Mouse (Mus musculus): ENCODE results near the gene Lamp2. TPM values are rescaled to one million over a fixed set of nuclear protein-coding genes. Genes with fewer than 3 reads are reported as not detected.

Lamp2 gene
- polyA plus RNA-seq, 1 experiment from 2014 or later, result 185 TPM

GRCm38 (mm10) chrX:38463160-38463559 is 6.9 kb upstream of the Lamp2 start:
- ATAC-seq (ENCODE audit: low read depth) (no peak), DNase-seq (ENCODE audit: low spot score) (no peak)
- no peaks in the 10 kb centered on the region for H3K27me3 ChIP-seq (replicated peaks; ENCODE audit: control insufficient read depth, insufficient read depth, low read length)
- no peaks in the 10 kb centered on the region for H3K9me3 ChIP-seq (ENCODE audit: control insufficient read depth, low read length)
- H3K4me3 ChIP-seq (ENCODE audit: low read depth, low read length), result no peak overlapping the region
- H3K36me3 ChIP-seq (ENCODE audit: control insufficient read depth, insufficient read depth, low read length), result no peaks in the 10 kb centered on the region
- H3K9ac ChIP-seq (ENCODE audit: low read depth, low read length), result no peak overlapping the region
- H3K27ac ChIP-seq (replicated peaks; ENCODE audit: low read depth, low read length), result no peak overlapping the region
- no peaks in the 10 kb centered on the region for H3K4me1 ChIP-seq (ENCODE audit: control insufficient read depth, insufficient read depth, low read length)
- 92% methylated on average over 2 of the region's 2 CpGs for WGBS
- H3K4me2 ChIP-seq (ENCODE audit: low read depth, low read length), result no peak overlapping the region

GRCm38 (mm10) chrX:38462101-38462500 is 5.8 kb upstream of the Lamp2 start:
- no peak overlapping the region for H3K4me2 ChIP-seq (ENCODE audit: low read depth, low read length)

GRCm38 (mm10) chrX:38460887-38461286 is 4.6 kb upstream of the Lamp2 start:
- Histone ChIP-seq H3K36me3 (ENCODE audit: control insufficient read depth, insufficient read depth, low read length) (no peaks in the 10 kb centered on the region), H3K9ac (ENCODE audit: low read depth, low read length) (no peak overlapping the region), H3K4me2 (ENCODE audit: low read depth, low read length) (no peak overlapping the region), H3K27ac (replicated peaks; ENCODE audit: low read depth, low read length) (no peak overlapping the region), H3K27me3 (replicated peaks; ENCODE audit: control insufficient read depth, insufficient read depth, low read length) (no peaks in the 10 kb centered on the region), H3K9me3 (ENCODE audit: control insufficient read depth, low read length) (no peaks in the 10 kb centered on the region), H3K4me1 (ENCODE audit: control insufficient read depth, insufficient read depth, low read length) (no peaks in the 10 kb centered on the region), H3K4me3 (ENCODE audit: low read depth, low read length) (no peak overlapping the region)
- 54% methylated on average over 3 of the region's 3 CpGs for WGBS
- ATAC-seq (ENCODE audit: low read depth) (no peak), DNase-seq (ENCODE audit: low spot score) (no peak)

More at GRCm38 (mm10) chrX:38462101-38462500, 5.8 kb upstream of the Lamp2 start:
- no peak overlapping the region for H3K27ac ChIP-seq (replicated peaks; ENCODE audit: low read depth, low read length)
- no peak overlapping the region for H3K4me3 ChIP-seq (ENCODE audit: low read depth, low read length)
- no peaks in the 10 kb centered on the region for H3K9me3 ChIP-seq (ENCODE audit: control insufficient read depth, low read length)
- no peak overlapping the region for H3K9ac ChIP-seq (ENCODE audit: low read depth, low read length)
- H3K4me1 ChIP-seq (ENCODE audit: control insufficient read depth, insufficient read depth, low read length), result no peaks in the 10 kb centered on the region
- DNase-seq (ENCODE audit: low spot score), result no peak
- no peaks in the 10 kb centered on the region for H3K36me3 ChIP-seq (ENCODE audit: control insufficient read depth, insufficient read depth, low read length)
- ATAC-seq (ENCODE audit: low read depth), result no peak
- 86% methylated on average over 5 of the region's 5 CpGs for WGBS
- no peaks in the 10 kb centered on the region for H3K27me3 ChIP-seq (replicated peaks; ENCODE audit: control insufficient read depth, insufficient read depth, low read length)

- H3K4me2 ChIP-seq (ENCODE audit: low read depth, low read length), result no peak overlapping the region
- DNase-seq (ENCODE audit: low spot score) (no peak), ATAC-seq (ENCODE audit: low read depth) (no peak)
- no peaks in the 10 kb centered on the region for H3K36me3 ChIP-seq (ENCODE audit: control insufficient read depth, insufficient read depth, low read length)
- 78% methylated on average over 8 of the region's 8 CpGs for WGBS
- no peaks in the 10 kb centered on the region for H3K27me3 ChIP-seq (replicated peaks; ENCODE audit: control insufficient read depth, insufficient read depth, low read length)
- H3K4me3 ChIP-seq (ENCODE audit: low read depth, low read length), result no peak overlapping the region
- no peaks in the 10 kb centered on the region for H3K4me1 ChIP-seq (ENCODE audit: control insufficient read depth, insufficient read depth, low read length)
- no peak overlapping the region for H3K9ac ChIP-seq (ENCODE audit: low read depth, low read length)
- no peaks in the 10 kb centered on the region for H3K9me3 ChIP-seq (ENCODE audit: control insufficient read depth, low read length)
- no peak overlapping the region for H3K27ac ChIP-seq (replicated peaks; ENCODE audit: low read depth, low read length)
These were observed 2.8 kb upstream of the Lamp2 start for GRCm38 (mm10) chrX:38459076-38459475.

- no peak overlapping the region for H3K27ac ChIP-seq (replicated peaks; ENCODE audit: low read depth, low read length)
- no peaks in the 10 kb centered on the region for H3K27me3 ChIP-seq (replicated peaks; ENCODE audit: control insufficient read depth, insufficient read depth, low read length)
- WGBS, result 29% methylated on average over 3 of the region's 3 CpGs
- H3K4me1 ChIP-seq (ENCODE audit: control insufficient read depth, insufficient read depth, low read length), result no peaks in the 10 kb centered on the region
- no peaks in the 10 kb centered on the region for H3K9me3 ChIP-seq (ENCODE audit: control insufficient read depth, low read length)
- no peak overlapping the region for H3K9ac ChIP-seq (ENCODE audit: low read depth, low read length)
- ATAC-seq (ENCODE audit: low read depth) (no peak), DNase-seq (ENCODE audit: low spot score) (no peak)
- no peak overlapping the region for H3K4me3 ChIP-seq (ENCODE audit: low read depth, low read length)
- no peak overlapping the region for H3K4me2 ChIP-seq (ENCODE audit: low read depth, low read length)
- 0 out of 2 replicates have a peak, but pooled peaks cover 6% of the 10 kb centered on the region for H3K36me3 ChIP-seq (ENCODE audit: control insufficient read depth, insufficient read depth, low read length)
These were observed 367 bp upstream of the Lamp2 start for GRCm38 (mm10) chrX:38456635-38457006.

- H3K36me3 ChIP-seq (ENCODE audit: control insufficient read depth, insufficient read depth, low read length), result peaks cover 16% of the 10 kb centered on the region
- DNase-seq (ENCODE audit: low spot score) (no peak), ATAC-seq (ENCODE audit: low read depth) (no peak)
- peak overlapping the region; percentile 57 for H3K4me3 ChIP-seq (ENCODE audit: low read depth, low read length)
- no peaks in the 10 kb centered on the region for H3K4me1 ChIP-seq (ENCODE audit: control insufficient read depth, insufficient read depth, low read length)
- H3K27ac ChIP-seq (replicated peaks; ENCODE audit: low read depth, low read length), result peak overlapping the region; percentile 80
- no peaks in the 10 kb centered on the region for H3K27me3 ChIP-seq (replicated peaks; ENCODE audit: control insufficient read depth, insufficient read depth, low read length)
- peak overlapping the region; percentile 79 for H3K9ac ChIP-seq (ENCODE audit: low read depth, low read length)
- no peaks in the 10 kb centered on the region for H3K9me3 ChIP-seq (ENCODE audit: control insufficient read depth, low read length)
- H3K4me2 ChIP-seq (ENCODE audit: low read depth, low read length), result peak overlapping the region; percentile 59
- 25% methylated on average over 7 of the region's 7 CpGs for WGBS
These were observed 780 bp downstream of the Lamp2 start for GRCm38 (mm10) chrX:38455474-38455873.

GRCm38 (mm10) chrX:38454900-38455299 is 1.4 kb downstream of the Lamp2 start:
- peak overlapping the region; percentile 57 for H3K4me3 ChIP-seq (ENCODE audit: low read depth, low read length)
- DNase-seq (ENCODE audit: low spot score) (no peak), ATAC-seq (ENCODE audit: low read depth) (no peak)

GRCm38 (mm10) chrX:38453924-38454323 is 2.3 kb downstream of the Lamp2 start:
- ATAC-seq (ENCODE audit: low read depth) (no peak), DNase-seq (ENCODE audit: low spot score) (no peak)
- H3K27me3 ChIP-seq (replicated peaks; ENCODE audit: control insufficient read depth, insufficient read depth, low read length), result no peaks in the 10 kb centered on the region
- no peak overlapping the region for H3K9ac ChIP-seq (ENCODE audit: low read depth, low read length)
- peaks cover 29% of the 10 kb centered on the region for H3K36me3 ChIP-seq (ENCODE audit: control insufficient read depth, insufficient read depth, low read length)
- no peaks in the 10 kb centered on the region for H3K4me1 ChIP-seq (ENCODE audit: control insufficient read depth, insufficient read depth, low read length)
- 87% methylated on average over 5 of the region's 5 CpGs for WGBS
- H3K9me3 ChIP-seq (ENCODE audit: control insufficient read depth, low read length), result no peaks in the 10 kb centered on the region
- no peak overlapping the region for H3K27ac ChIP-seq (replicated peaks; ENCODE audit: low read depth, low read length)
- H3K4me3 ChIP-seq (ENCODE audit: low read depth, low read length), result no peak overlapping the region
- no peak overlapping the region for H3K4me2 ChIP-seq (ENCODE audit: low read depth, low read length)

More at GRCm38 (mm10) chrX:38454900-38455299, 1.4 kb downstream of the Lamp2 start:
- Histone ChIP-seq H3K4me2 (ENCODE audit: low read depth, low read length) (peak overlapping the region; percentile 59), H3K4me1 (ENCODE audit: control insufficient read depth, insufficient read depth, low read length) (no peaks in the 10 kb centered on the region), H3K36me3 (ENCODE audit: control insufficient read depth, insufficient read depth, low read length) (peaks cover 21% of the 10 kb centered on the region), H3K27ac (replicated peaks; ENCODE audit: low read depth, low read length) (no peak overlapping the region), H3K9ac (ENCODE audit: low read depth, low read length) (peak overlapping the region; percentile 79), H3K9me3 (ENCODE audit: control insufficient read depth, low read length) (no peaks in the 10 kb centered on the region), H3K27me3 (replicated peaks; ENCODE audit: control insufficient read depth, insufficient read depth, low read length) (no peaks in the 10 kb centered on the region)
- WGBS, result 30% methylated on average over 2 of the region's 2 CpGs

GRCm38 (mm10) chrX:38450476-38450875 is 5.8 kb downstream of the Lamp2 start:
- Histone ChIP-seq H3K4me1 (ENCODE audit: control insufficient read depth, insufficient read depth, low read length) (no peaks in the 10 kb centered on the region), H3K27ac (replicated peaks; ENCODE audit: low read depth, low read length) (no peak overlapping the region), H3K9me3 (ENCODE audit: control insufficient read depth, low read length) (no peaks in the 10 kb centered on the region), H3K4me2 (ENCODE audit: low read depth, low read length) (no peak overlapping the region), H3K36me3 (ENCODE audit: control insufficient read depth, insufficient read depth, low read length) (peaks cover 29% of the 10 kb centered on the region), H3K4me3 (ENCODE audit: low read depth, low read length) (no peak overlapping the region), H3K9ac (ENCODE audit: low read depth, low read length) (no peak overlapping the region), H3K27me3 (replicated peaks; ENCODE audit: control insufficient read depth, insufficient read depth, low read length) (no peaks in the 10 kb centered on the region)
- ATAC-seq (ENCODE audit: low read depth), result no peak
- no peak for DNase-seq (ENCODE audit: low spot score)
- WGBS, result 89% methylated on average over 6 of the region's 6 CpGs

All from embryonic facial prominence, embryonic 14.5 days (tissue).